Mouse (Mus musculus): ENCODE results near the gene E330021D16Rik.

Gene E330021D16Rik

DNA sequence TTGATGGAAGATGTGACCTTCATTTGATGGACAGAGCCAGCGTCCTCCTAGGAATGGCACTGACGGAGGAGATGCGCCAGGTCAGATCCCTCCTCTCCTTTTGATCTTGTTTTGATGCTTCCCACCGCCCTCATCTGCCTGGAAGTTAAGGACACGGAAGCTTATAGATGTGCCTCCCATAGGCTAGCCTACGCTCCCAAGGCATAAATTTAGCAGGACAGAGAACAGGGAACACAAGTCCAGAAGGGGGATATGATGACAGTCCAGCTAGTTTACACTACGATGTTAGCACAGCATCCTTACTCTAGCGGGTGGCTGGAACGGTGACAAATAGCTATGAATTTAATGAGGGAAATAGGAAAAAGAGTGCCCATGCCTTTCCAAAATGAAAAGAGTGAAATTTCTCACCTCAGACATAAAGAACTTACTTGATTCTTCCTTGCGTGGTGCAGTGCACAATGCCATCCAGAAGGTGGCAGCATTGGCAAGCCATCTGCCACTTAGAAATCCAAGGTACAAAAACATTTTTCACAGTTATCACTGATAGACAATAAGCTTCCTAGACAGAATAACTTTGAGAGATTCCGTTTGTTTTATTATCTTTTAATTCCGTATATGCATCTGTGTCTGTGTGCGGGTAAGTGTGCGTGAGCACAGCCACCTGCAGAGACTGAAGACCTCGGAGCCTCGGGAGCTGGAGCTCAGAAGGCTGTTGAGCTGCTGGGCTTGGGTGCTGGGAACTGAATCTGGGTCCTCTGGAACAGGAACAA lies 6.9 kb upstream of the E330021D16Rik start:
- peak; percentile 21 to 32 for DNase-seq (ENCODE audit: low spot score in 2 of 2)

DNA sequence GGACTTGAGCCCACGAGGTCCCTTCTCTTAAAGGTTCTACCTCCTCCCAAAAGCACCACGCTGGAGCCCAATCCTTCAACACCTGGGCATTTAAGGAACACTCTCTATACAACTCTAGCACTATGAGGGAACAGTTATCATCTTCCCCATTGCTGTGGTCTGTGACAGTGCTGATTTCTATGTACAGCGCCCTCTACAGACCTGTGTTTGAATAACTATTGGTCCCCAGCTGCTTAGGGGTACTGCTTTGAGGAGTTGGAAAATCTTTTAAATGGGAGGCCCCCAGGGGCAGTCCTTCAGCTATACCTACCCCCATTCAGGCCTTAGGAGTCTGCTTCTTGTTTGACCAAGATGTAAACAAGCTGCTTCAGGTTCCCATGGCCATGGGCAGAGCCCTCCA lies 5.7 kb upstream of the E330021D16Rik start:
- no peak for DNase-seq (ENCODE audit: low spot score in 2 of 2)

GRCm38 (mm10) chr6:136418889-136419835 lies 3.8 kb upstream of the E330021D16Rik start:
- DNase-seq (ENCODE audit: low spot score in 2 of 2) = no peak

- DNase-seq (ENCODE audit: low spot score in 2 of 2) = no peak
Measured at GRCm38 (mm10) chr6:136418333-136418848, 3.0 kb upstream of the E330021D16Rik start.

- DNase-seq (ENCODE audit: low spot score in 2 of 2) = no peak
Measured at GRCm38 (mm10) chr6:136417864-136418263, 2.5 kb upstream of the E330021D16Rik start.

GRCm38 (mm10) chr6:136413856-136414362 lies 1.5 kb downstream of the E330021D16Rik start:
- no peak for DNase-seq (ENCODE audit: low spot score in 2 of 2)

DNA sequence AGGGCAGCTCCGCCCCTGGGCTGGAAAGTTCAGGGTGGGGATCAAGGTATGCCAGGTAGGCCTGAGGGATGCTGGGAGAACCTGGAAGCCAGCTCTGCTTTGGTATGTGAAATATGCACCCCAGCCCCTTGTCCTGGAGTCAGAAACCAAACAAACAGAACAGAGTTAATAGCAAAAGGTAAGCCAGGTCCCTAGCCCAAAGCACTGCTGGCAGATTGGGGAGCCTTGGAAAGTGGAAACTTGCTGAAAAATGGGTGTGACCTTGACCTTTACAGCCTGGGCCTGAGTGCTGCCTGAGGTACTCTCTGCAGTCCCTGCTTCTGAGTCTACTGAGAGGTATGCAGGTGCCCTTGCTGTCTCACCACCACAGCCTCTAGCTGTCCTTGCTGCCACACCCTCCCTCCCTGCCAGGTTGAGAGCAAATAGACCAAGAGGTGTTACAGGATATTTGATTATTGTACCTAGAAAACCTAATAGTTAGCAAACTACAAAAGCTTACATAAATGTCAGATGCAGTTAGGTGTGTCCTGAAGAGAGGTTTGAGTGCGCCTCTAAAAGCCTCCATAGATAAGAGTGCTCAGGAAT lies 7.7 kb downstream of the E330021D16Rik start:
- DNase-seq (ENCODE audit: low spot score in 2 of 2) = no peak

- DNase-seq (ENCODE audit: low spot score in 2 of 2) = no peak
Measured at GRCm38 (mm10) chr6:136396860-136397259, 18.5 kb downstream of the E330021D16Rik start.

DNA sequence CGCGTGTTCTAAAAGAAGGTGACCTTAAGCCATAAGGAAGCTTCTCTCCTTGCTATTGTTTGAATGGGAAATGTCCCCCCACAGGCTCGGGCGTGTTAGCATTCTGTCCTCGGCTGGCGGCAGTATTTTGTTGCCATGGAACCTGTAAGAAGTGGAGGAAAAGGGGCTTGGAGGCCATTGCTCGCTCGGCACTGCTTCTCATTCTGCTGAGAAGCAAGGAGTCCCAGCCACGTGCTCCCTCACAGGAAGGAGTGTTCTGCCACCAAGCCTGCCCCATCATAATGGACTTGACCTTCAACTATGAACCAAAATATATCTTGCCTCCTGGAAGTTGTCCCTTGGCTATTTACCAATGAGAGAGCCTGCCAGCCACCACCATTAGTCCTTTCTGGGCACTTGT lies 25.1 kb downstream of the E330021D16Rik start:
- no peak for DNase-seq (ENCODE audit: low spot score in 2 of 2)

DNA sequence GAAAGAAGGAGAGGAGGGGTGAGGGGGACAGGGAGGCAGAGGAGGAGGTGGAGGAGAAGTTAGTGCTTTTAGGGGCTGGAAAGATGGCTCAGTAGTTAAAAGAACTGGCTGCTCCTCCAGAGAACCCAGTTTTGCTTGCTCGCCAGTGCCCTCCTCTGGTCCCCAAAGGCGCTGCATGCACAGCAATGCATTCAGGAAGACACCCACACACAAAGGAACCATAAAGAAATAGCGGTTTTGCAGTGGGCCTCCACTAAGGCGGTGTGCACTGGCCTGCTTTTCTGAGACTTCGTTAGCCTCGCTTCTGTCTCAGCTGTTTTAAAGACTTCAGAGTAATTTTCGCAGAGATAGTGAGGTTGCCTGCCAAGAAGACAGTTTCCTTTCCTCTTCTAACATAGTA lies 30.1 kb downstream of the E330021D16Rik start:
- peak in 1 of 2 experiments; percentile 47 for DNase-seq (ENCODE audit: low spot score in 2 of 2)

GRCm38 (mm10) chr6:136383218-136383617 lies 32.2 kb downstream of the E330021D16Rik start:
- no peak for DNase-seq (ENCODE audit: low spot score in 2 of 2)

DNA sequence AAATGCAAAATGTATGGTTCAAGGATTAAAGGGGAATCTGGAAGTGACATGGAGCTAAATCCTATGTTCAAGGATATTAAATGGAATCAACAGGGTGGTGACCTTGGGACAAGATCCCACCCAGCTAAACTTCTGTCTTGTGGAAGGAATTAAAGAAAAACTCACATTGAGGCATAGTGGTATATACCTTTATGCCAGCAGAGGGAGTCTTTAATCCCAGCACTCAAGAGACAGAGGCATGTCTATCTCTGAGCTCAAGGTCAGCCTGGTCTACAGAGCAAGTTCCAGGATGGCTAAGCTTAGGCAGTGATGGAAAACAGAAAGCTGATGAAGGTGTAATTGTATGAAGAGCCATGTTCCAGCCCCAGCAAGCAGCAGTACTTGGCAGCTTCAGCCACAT lies 39.3 kb downstream of the E330021D16Rik start:
- DNase-seq (ENCODE audit: low spot score in 2 of 2) = no peak

DNA sequence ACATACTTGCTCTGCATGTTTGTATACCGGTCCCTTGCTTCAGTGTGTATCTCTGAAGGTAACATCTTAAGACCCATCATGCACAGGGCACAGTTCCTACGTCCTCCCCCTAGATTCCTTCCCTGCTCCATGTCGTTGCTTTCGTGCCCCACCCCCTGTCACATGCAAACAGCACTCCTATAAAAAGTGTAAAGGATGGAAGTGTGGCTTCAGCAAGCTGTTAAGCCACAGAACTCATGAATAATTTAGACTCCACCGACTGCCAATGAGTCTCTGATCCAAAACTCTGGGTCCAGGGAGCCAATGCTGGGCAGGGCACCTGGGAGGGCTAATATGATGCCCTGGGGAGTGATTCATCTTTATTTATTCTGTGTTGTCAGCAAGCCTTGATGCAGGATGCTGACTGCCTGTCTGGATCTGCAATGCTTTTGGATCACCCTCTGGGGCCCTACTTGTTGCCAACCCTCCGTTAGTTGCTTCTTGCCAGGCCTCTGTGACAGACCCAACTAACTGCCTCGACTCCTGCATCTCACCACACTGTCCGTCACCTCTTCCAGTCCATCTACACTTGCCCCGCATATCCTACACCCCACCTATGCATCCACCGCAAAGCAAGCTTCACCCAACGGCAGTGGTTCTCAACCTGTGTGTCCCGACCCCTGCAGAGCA lies 50.8 kb downstream of the E330021D16Rik start:
- peak; percentile 49 to 68 for DNase-seq (ENCODE audit: low spot score in 2 of 2)

DNA sequence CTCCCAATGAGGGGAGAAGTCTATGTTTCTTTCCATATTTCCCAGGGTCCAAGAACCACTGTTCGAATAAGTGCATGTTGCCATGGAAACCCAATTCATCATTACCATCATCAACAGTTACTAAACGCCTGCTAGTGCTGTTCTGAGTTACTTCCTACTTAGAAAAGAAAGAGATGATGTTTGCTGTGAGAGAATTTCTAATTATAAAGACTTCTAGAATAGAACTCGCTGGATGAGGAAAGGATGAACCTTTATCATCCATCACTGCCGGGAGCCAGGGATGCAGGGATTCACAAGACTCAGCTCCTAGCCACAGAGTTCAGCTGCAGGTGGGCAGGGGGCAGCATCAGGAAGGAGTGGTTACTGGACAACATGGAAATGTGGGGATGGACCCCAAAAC lies 51.4 kb downstream of the E330021D16Rik start:
- DNase-seq (ENCODE audit: low spot score in 2 of 2) = no peak

DNA sequence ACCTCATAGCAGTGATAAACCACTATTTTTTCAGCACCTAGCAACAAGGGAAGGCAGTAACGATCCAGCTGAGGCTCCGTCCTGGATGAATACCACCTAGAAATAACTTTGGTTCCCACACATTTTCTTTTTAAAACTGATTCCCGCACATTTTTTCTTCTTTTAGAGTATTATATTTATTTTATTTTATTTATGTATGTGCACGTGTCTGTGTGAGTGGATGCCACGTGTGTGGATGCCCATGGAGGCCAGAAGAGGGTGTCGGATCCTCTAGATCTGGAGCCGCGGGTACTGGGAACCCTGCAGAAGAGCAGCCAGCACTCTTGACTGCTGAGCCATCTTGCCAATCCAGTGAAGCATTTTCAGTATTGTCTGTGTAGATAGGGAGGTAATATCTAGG lies 52.1 kb downstream of the E330021D16Rik start:
- DNase-seq (ENCODE audit: low spot score in 2 of 2) = no peak

DNA sequence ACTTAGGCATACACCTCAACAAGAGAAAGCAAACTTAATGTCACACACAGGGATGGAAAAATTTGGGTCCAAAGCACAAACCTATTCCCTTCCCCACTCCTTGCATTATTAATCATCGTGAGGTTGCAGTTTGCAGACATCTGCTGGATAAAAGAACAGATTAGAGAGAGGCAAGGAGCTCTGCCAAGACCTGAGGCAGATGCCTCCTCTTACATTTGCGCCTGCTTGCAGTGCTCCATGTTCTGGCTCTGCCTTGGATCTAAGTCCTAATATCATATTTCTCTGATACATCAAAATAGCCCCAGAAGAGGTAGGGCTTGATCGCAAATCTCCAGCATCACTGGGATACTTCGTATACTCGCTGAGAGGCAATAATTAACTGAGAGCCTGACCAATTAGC lies 56.9 kb downstream of the E330021D16Rik start:
- DNase-seq (ENCODE audit: low spot score in 2 of 2) = no peak

DNA sequence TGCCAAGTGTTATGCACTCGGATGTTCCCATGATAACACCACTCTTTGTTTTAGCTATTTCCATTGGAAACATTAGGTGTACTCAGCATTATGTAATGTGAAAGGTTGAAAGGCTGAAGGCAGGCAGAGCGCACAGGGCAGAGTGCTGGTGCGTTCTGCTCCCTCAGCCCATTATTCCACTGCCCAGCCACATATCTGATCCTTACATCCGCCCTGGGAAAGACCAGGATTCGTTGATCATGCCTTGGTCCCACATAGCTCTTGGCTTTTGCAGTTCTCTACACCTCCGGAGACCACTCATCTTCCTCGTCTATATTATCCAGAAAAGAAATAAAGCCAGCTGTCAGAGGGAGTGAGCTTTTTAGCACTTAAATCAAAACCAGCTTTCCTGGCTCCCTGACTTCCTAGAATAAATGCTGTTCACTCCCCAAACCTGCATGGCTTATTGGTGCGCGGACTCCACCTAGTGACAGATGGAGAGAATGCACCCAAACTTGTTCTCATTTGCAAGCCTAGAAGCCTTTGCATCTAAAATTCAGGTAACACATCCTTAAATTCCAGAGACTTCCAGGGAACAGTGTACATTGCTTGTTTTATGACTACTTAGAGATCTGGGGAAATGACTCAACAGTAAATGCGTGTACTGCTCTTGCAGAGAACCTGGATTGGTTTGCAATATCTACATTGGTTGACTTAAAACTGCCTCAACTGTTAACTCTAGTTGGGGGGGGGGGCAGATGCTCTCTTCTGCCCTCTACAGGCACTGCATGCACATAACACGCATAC lies 61.8 kb downstream of the E330021D16Rik start:
- peak; percentile 80 to 86 for DNase-seq (ENCODE audit: low spot score in 2 of 2)

Data from right cerebral cortex, postnatal 36 days (tissue).